In the genomic region with DNA sequence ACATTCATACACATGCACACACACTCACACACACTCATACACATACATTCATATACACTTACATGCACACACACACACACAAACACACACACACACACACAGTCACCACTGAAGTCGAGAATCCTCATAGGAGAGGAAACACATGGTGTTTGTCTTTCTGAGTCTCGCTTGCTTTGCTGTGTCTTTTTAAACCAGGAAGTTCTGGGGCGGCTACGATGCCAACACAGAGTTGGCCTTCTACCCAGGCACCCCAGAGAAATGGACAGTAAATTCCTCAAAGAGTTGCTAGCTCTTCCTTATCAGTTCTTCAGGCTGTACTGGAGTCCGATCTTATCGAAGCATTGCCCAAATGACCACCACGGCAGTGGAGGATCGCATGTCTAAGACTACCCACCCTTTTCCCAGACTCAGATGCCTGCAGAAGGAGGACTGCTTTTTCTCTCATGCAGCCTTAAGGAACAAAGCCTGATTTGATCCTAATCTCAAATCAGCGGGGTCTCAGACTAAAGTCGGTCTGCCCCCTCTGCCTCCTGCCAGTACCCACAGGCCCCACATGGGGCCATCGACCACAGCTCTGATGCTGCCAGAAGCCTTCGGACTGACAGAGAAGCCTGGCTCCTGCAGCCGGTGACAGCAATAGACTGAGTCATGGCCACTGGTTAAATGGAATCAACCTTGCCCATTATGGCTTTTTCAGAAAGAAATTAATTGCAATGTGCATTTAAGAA, we compare ENCODE assay signal across 16 mouse cellular contexts. TPM values are rescaled to one million over a fixed set of nuclear protein-coding genes. Genes with fewer than 3 reads are reported as not detected.
DNase-seq lines count a peak whose midpoint lies in the region; ATAC-seq and TF ChIP-seq lines count a peak whose summit lies in the region.
"Had no signal": no experiment of that assay in that cellular context is flagged by ENCODE, and none has a peak within 500 bp of the region (broad histone marks: within the 10 kb centered on the region; RNA-seq: fewer than 3 reads in every experiment).

No protein-coding gene starts in this region.

- intact Hi-C loops in left cerebral cortex, postnatal 4 days (cut with DNase I), result no loop called here

- TF ChIP-seq CTCF in lung, postnatal 0 days (IDR thresholded peaks at IDR 0.05), result no peak

- no peaks in the 10 kb centered on the region for H3K9me3 ChIP-seq in lung, postnatal 0 days (ENCODE audit: low read length)
- H3K9me3 ChIP-seq: neural tube, embryonic 12.5 days; stomach, embryonic 15.5 days had no signal

- H3K27ac ChIP-seq in lung, postnatal 0 days (ENCODE audit: low read length), result no peak overlapping the region
- H3K27ac ChIP-seq: neural tube, embryonic 12.5 days; stomach, embryonic 15.5 days had no signal

- WGBS in lung, postnatal 0 days, result 44% methylated on average over 13 of the region's 13 CpGs

- DNase-seq in cerebellum, postnatal 10 days, result peak; percentile 85
- DNase-seq in cerebellum, postnatal 36 days, result no peak
- peak; percentile 82 for DNase-seq in left cerebral cortex, postnatal 4 days
- no peak for DNase-seq in left cerebral cortex, adult 18-20 months (ENCODE audit: low spot score in 2 of 2)
- peak; percentile 36 for DNase-seq in thymus, postnatal 0 days (ENCODE audit: low spot score)
- DNase-seq in lung, postnatal 0 days (ENCODE audit: low spot score), result no peak
- DNase-seq in adrenal gland, postnatal 14 days, result no peak
- DNase-seq: embryo, embryonic 11 days; kidney, adult 9 months; layer of hippocampus, adult 9-11 months; lung, postnatal 10 days; right cerebral cortex, postnatal 25 days had no signal

- no peaks in the 10 kb centered on the region for H3K36me3 ChIP-seq in lung, postnatal 0 days (ENCODE audit: insufficient read depth, low read length)
- H3K36me3 ChIP-seq: neural tube, embryonic 12.5 days; stomach, embryonic 15.5 days had no signal

- H3K4me3 ChIP-seq in lung, postnatal 0 days (ENCODE audit: low read depth, low read length), result no peak overlapping the region
- H3K4me3 ChIP-seq: neural tube, embryonic 12.5 days; stomach, embryonic 15.5 days had no signal

- H3K4me2 ChIP-seq in lung, postnatal 0 days (replicated peaks; ENCODE audit: low read depth, low read length), result no peak overlapping the region
- H3K4me2 ChIP-seq: stomach, embryonic 15.5 days had no signal

- no peak overlapping the region for H3K9ac ChIP-seq in lung, postnatal 0 days (replicated peaks; ENCODE audit: low read depth)
- H3K9ac ChIP-seq: neural tube, embryonic 12.5 days; stomach, embryonic 15.5 days had no signal

- no peaks in the 10 kb centered on the region for H3K4me1 ChIP-seq in lung, postnatal 0 days (ENCODE audit: insufficient read depth, low read depth, low read length)
- H3K4me1 ChIP-seq: stomach, embryonic 15.5 days had no signal

- ATAC-seq in megakaryocyte-erythroid progenitor cell, adult 5-6 weeks (replicated peaks; ENCODE audit: low FRiP score, low TSS enrichment, poor library complexity, severe bottlenecking), result peak; percentile 56; the same call in 1 of the 2 replicates
- ATAC-seq in lung, postnatal 0 days, result no peak
- ATAC-seq: forebrain, embryonic 16.5 days had no signal

- H3K27me3 ChIP-seq in lung, postnatal 0 days (replicated peaks; ENCODE audit: insufficient read depth, low read length), result no peaks in the 10 kb centered on the region
- H3K27me3 ChIP-seq: neural tube, embryonic 12.5 days; stomach, embryonic 15.5 days had no signal

- TF ChIP-seq EP300 in lung, postnatal 0 days (IDR thresholded peaks at IDR 0.05), result no peak

RNA-seq across cellular contexts. Expression of a gene that starts 11.9 kb away (rescaled TPM):
- under 1 TPM in 1 of 2 experiments, not detected in 1; 0.16 TPM for total RNA-seq in left cerebral cortex, postnatal 4 days (2021)
- total RNA-seq in left cerebral cortex, adult 18-20 months (2021), result not detected
- total RNA-seq in megakaryocyte-erythroid progenitor cell, adult 5-6 weeks (2014; fragmentation: Nextera tagmentation), result not detected in 2 replicates
- total RNA-seq in megakaryocyte-erythroid progenitor cell, adult 5-6 weeks (2017), result not detected in 2 replicates
- 0.14 TPM in 1 of 2 replicates, not detected in the other for polyA plus RNA-seq in thymus, postnatal 0 days (2015; fragmentation: Nextera tagmentation; extraction: Ambion mirVana)
- not detected in 2 replicates for polyA plus RNA-seq in lung, postnatal 0 days (2015; fragmentation: Nextera tagmentation; extraction: Ambion mirVana)
- total RNA-seq in adrenal gland, postnatal 14 days (2021), result not detected in 2 replicates

RNA-seq across cellular contexts. Expression of a gene that starts 35.9 kb away (rescaled TPM):
- 100 to 1,000 TPM; 135 to 148 TPM for total RNA-seq in left cerebral cortex, postnatal 4 days (2021)
- total RNA-seq in left cerebral cortex, adult 18-20 months (2021), result 100 to 1,000 TPM; 115 to 116 TPM
- total RNA-seq in megakaryocyte-erythroid progenitor cell, adult 5-6 weeks (2014; fragmentation: Nextera tagmentation), result 56.9 and 59.1 TPM in 2 replicates
- 49.5 and 84.8 TPM in 2 replicates for total RNA-seq in megakaryocyte-erythroid progenitor cell, adult 5-6 weeks (2017)
- polyA plus RNA-seq in thymus, postnatal 0 days (2015; fragmentation: Nextera tagmentation; extraction: Ambion mirVana), result 84.6 and 94.4 TPM in 2 replicates
- polyA plus RNA-seq in lung, postnatal 0 days (2015; fragmentation: Nextera tagmentation; extraction: Ambion mirVana), result 53.5 and 53.6 TPM in 2 replicates
- 31.3 and 35.6 TPM in 2 replicates for total RNA-seq in adrenal gland, postnatal 14 days (2021)

Comparison
In these comparisons a context has a peak if more than half of its experiments do, and no peak if none do; other contexts are left out.
1. DNase-seq: peak in cerebellum, postnatal 10 days (2 of 2), left cerebral cortex, postnatal 4 days (single experiment) and thymus, postnatal 0 days (single experiment); none in cerebellum, postnatal 36 days (0 of 2), left cerebral cortex, adult 18-20 months (0 of 2), lung, postnatal 0 days (single experiment) and adrenal gland, postnatal 14 days (single experiment).